Mouse (Mus musculus) brain, embryonic 14.5 days (tissue): Measurements from ENCODE around the gene Cacna2d4.

Experiments
- CTCF ChIP-seq: fragments of 200-500 bp; IDR thresholded peaks from 2 replicates; pipeline ENCODE4 v1.5.1; 2012; ENCODE audit warnings: inconsistent platforms, mild to moderate bottlenecking, moderate library complexity, borderline replicate concordance; ENCODE audit not compliant: insufficient read depth, insufficient read length; ENCODE audit errors: extremely low read depth
- POLR2A ChIP-seq: fragments of 200-500 bp; IDR thresholded peaks from 2 replicates; pipeline ENCODE4 v1.6.1; 2012; ENCODE audit warnings: mild to moderate bottlenecking, inconsistent platforms, borderline replicate concordance; ENCODE audit not compliant: poor library complexity, insufficient read depth, insufficient read length, severe bottlenecking; ENCODE audit errors: extremely low read depth

DNA sequence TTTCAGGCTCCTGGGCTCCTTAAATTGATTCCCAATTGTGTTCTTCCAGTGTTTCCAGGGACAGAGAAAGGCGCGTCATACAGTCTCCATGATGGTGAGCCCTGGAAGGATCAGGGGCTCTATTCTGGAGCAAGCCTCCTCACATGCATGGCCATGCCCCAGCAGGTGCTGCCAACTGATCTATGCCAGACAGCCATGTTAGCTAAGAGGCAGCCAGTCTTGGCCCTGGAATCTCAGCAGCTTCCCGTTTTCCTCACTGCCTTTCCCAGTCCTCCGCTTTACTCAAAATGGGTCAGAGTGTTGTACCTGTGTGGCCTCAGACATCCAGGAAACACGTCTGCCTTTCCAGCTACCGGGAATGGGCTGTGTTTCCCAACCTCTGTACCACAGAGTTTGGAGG is 10.6 kb upstream of the Cacna2d4 start:
- TF ChIP-seq CTCF (no peak), POLR2A (no peak)
